In the genomic region with DNA sequence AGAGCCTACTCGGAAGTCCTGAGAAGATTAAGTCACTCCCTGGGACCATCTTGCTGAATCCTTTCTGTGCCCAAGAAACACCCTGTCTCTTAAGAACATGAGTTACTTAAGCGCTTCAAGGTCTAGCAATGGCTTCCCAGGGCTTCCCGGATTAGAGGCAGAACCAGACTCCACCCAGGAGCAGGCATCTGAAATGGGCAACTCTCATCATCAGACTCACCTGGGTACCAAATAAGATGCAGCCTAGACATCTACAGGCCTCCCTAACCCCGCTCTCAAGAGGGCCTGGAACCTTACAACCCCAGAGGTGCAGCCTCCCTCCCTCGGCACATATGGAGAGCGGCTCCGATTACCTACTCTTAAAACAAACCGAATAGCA, we compare ENCODE assay signal across 8 mouse cellular contexts. TPM values are rescaled to one million over a fixed set of nuclear protein-coding genes. Genes with fewer than 3 reads are reported as not detected.
DNase-seq lines count a peak whose midpoint lies in the region; ATAC-seq lines count a peak whose summit lies in the region.

No protein-coding gene starts in this region.

- no peaks in the 10 kb centered on the region for H3K36me3 ChIP-seq in kidney, embryonic 15.5 days
- no peaks in the 10 kb centered on the region for H3K36me3 ChIP-seq in hindbrain, embryonic 15.5 days
- no peaks in the 10 kb centered on the region for H3K36me3 ChIP-seq in midbrain, embryonic 16.5 days (ENCODE audit: control insufficient read depth, insufficient read depth, low read length)

- H3K4me2 ChIP-seq in kidney, embryonic 15.5 days = peak overlapping the region; percentile 95
- H3K4me2 ChIP-seq in hindbrain, embryonic 15.5 days = peak overlapping the region; percentile 89
- H3K4me2 ChIP-seq in midbrain, embryonic 16.5 days (ENCODE audit: low read length) = peak overlapping the region; percentile 90

- peak overlapping the region; percentile 93; the same call in 1 of the 2 replicates for H3K27ac ChIP-seq in kidney, embryonic 15.5 days
- peak overlapping the region; percentile 74 for H3K27ac ChIP-seq in brown adipose tissue, adult 24 weeks (replicated peaks; ENCODE audit: low read depth, low read length)
- H3K27ac ChIP-seq in hindbrain, embryonic 15.5 days (replicated peaks) = 0 out of 2 replicates have a peak overlapping the region, but pooled peaks have one; percentile 21
- H3K27ac ChIP-seq in midbrain, embryonic 16.5 days (ENCODE audit: low read length) = no peak overlapping the region

- no peak for DNase-seq in kidney, adult 11 months
- no peak for DNase-seq in layer of hippocampus, postnatal 14 days (ENCODE audit: low spot score in 2 of 2)
- no peak for DNase-seq in retina, embryonic 14.5 days (ENCODE audit: low spot score)
- DNase-seq in gastrocnemius, adult 8-10 months (ENCODE audit: low spot score in 2 of 2) = no peak

- H3K4me3 ChIP-seq in kidney, embryonic 15.5 days (replicated peaks) = peak overlapping the region; percentile 85
- peak overlapping the region; percentile 80 for H3K4me3 ChIP-seq in brown adipose tissue, adult 24 weeks (ENCODE audit: insufficient read depth, low read depth, low read length)
- peak overlapping the region; percentile 96 for H3K4me3 ChIP-seq in hindbrain, embryonic 15.5 days
- peak overlapping the region; percentile 96 for H3K4me3 ChIP-seq in midbrain, embryonic 16.5 days (ENCODE audit: low read depth, low read length)

- WGBS in kidney, embryonic 15.5 days = 22% methylated on average over 8 of the region's 8 CpGs
- 21% methylated on average over 8 of the region's 8 CpGs for WGBS in hindbrain, embryonic 15.5 days
- WGBS in midbrain, embryonic 16.5 days = 11% methylated on average over 8 of the region's 8 CpGs

- ATAC-seq in kidney, embryonic 15.5 days (replicated peaks; ENCODE audit: low FRiP score) = no peak
- no peak for ATAC-seq in hindbrain, embryonic 15.5 days (ENCODE audit: low FRiP score, low read depth)
- ATAC-seq in midbrain, embryonic 16.5 days = no peak

- peak overlapping the region; percentile 79; the same call in 1 of the 2 replicates for H3K9ac ChIP-seq in kidney, embryonic 15.5 days
- peak overlapping the region; percentile 84 for H3K9ac ChIP-seq in hindbrain, embryonic 15.5 days
- H3K9ac ChIP-seq in midbrain, embryonic 16.5 days (ENCODE audit: low read depth, low read length) = peak overlapping the region; percentile 53

- no peaks in the 10 kb centered on the region for H3K27me3 ChIP-seq in kidney, embryonic 15.5 days
- no peaks in the 10 kb centered on the region for H3K27me3 ChIP-seq in hindbrain, embryonic 15.5 days
- no peaks in the 10 kb centered on the region for H3K27me3 ChIP-seq in midbrain, embryonic 16.5 days (ENCODE audit: control insufficient read depth, insufficient read depth, low read depth, low read length)

- H3K9me3 ChIP-seq in kidney, embryonic 15.5 days (replicated peaks) = no peaks in the 10 kb centered on the region
- no peaks in the 10 kb centered on the region for H3K9me3 ChIP-seq in hindbrain, embryonic 15.5 days
- H3K9me3 ChIP-seq in midbrain, embryonic 16.5 days (replicated peaks; ENCODE audit: control insufficient read depth, low read length, poor library complexity, severe bottlenecking) = no peaks in the 10 kb centered on the region

- H3K4me1 ChIP-seq in kidney, embryonic 15.5 days = peaks cover 32% of the 10 kb centered on the region
- peaks cover 29% of the 10 kb centered on the region for H3K4me1 ChIP-seq in brown adipose tissue, adult 24 weeks (ENCODE audit: control insufficient read depth, insufficient read depth, insufficient read length, low read length)
- H3K4me1 ChIP-seq in hindbrain, embryonic 15.5 days (replicated peaks) = peaks cover 35% of the 10 kb centered on the region
- H3K4me1 ChIP-seq in midbrain, embryonic 16.5 days (ENCODE audit: control insufficient read depth, insufficient read depth, low read length) = peaks cover 24% of the 10 kb centered on the region

RNA-seq across cellular contexts. Expression of gene Klf13, which starts 2.9 kb away (rescaled TPM):
- 21.8 and 23.3 TPM in 2 replicates for polyA plus RNA-seq in kidney, embryonic 15.5 days (2015; fragmentation: Nextera tagmentation; extraction: Ambion mirVana)
- 13.6 and 24.0 TPM in 2 replicates for polyA plus RNA-seq in brown adipose tissue, adult 24 weeks (2012; ENCODE audit: insufficient read depth, insufficient read length, missing spikeins)
- 24.7 and 26.8 TPM in 2 replicates for polyA plus RNA-seq in hindbrain, embryonic 15.5 days (2015; fragmentation: Nextera tagmentation; extraction: Ambion mirVana)
- polyA plus RNA-seq in midbrain, embryonic 16.5 days (2015; fragmentation: Nextera tagmentation; extraction: Ambion mirVana) = 19.9 and 21.6 TPM in 2 replicates
- total RNA-seq in layer of hippocampus, postnatal 14 days (2021) = 100 to 1,000 TPM; 170 to 173 TPM
- 10 to 100 TPM; 35.8 to 65.5 (median 41.6) TPM for total RNA-seq in gastrocnemius, adult 8-10 months (2022)

RNA-seq across cellular contexts. Expression of gene E030018B13Rik, which starts 19.1 kb away (rescaled TPM):
- 0.22 TPM in 1 of 2 replicates, not detected in the other for polyA plus RNA-seq in kidney, embryonic 15.5 days (2015; fragmentation: Nextera tagmentation; extraction: Ambion mirVana)
- not detected in 2 replicates for polyA plus RNA-seq in brown adipose tissue, adult 24 weeks (2012; ENCODE audit: insufficient read depth, insufficient read length, missing spikeins)
- not detected in 2 replicates for polyA plus RNA-seq in hindbrain, embryonic 15.5 days (2015; fragmentation: Nextera tagmentation; extraction: Ambion mirVana)
- 0.21 TPM in 1 of 2 replicates, not detected in the other for polyA plus RNA-seq in midbrain, embryonic 16.5 days (2015; fragmentation: Nextera tagmentation; extraction: Ambion mirVana)
- total RNA-seq in layer of hippocampus, postnatal 14 days (2021) = not detected
- not detected for total RNA-seq in gastrocnemius, adult 8-10 months (2022)
